Mouse (Mus musculus) liver, adult 2 months (tissue): ENCODE data around the gene Spem1. TPM values are rescaled to one million over a fixed set of nuclear protein-coding genes. Genes with fewer than 3 reads are reported as not detected.

Experiments used
- DNase-seq: peaks from one replicate; pipeline ENCODE4 v3.0.0-alpha.2; 2011; ENCODE audit warnings: low read depth, low spot score; ENCODE audit errors: extremely low read depth
- H3K27ac ChIP-seq: fragments of 200-500 bp; replicated peaks from 2 replicates; pipeline ENCODE4 v1.5.1; 2012; ENCODE audit warnings: low read depth, mild to moderate bottlenecking, control low read depth, inconsistent platforms, low read length; ENCODE audit not compliant: insufficient read depth
- H3K27me3 ChIP-seq: fragments of 200-500 bp; 2 replicates; pipeline ENCODE4 v1.6.1; 2012; ENCODE audit warnings: mild to moderate bottlenecking, moderate library complexity, low read length, inconsistent platforms; ENCODE audit not compliant: control insufficient read depth, insufficient read depth
- H3K36me3 ChIP-seq: fragments of 200-500 bp; 2 replicates; pipeline ENCODE4 v1.6.1; 2012; ENCODE audit warnings: low read length, inconsistent platforms; ENCODE audit not compliant: control insufficient read depth, insufficient read depth
- H3K4me1 ChIP-seq: fragments of 200-500 bp; 2 replicates; pipeline ENCODE4 v1.6.1; 2011; ENCODE audit warnings: low read length; ENCODE audit not compliant: control insufficient read depth, insufficient read depth
- H3K4me3 ChIP-seq: fragments of 200-500 bp; 2 replicates; pipeline ENCODE4 v1.5.1; 2011; ENCODE audit warnings: low read depth, mild to moderate bottlenecking, control low read depth, low read length, moderate library complexity; ENCODE audit not compliant: insufficient read depth
- H3K79me2 ChIP-seq: fragments of 200-500 bp; 2 replicates; pipeline ENCODE4 v1.6.1; 2012; ENCODE audit warnings: inconsistent platforms, mild to moderate bottlenecking, low read length, moderate library complexity; ENCODE audit not compliant: control insufficient read depth, insufficient read depth
- H3K9ac ChIP-seq: fragments of 200-500 bp; 2 replicates; pipeline ENCODE4 v1.6.1; 2012; ENCODE audit warnings: low read depth, mild to moderate bottlenecking, control low read depth, inconsistent platforms, low read length
- CTCF ChIP-seq: fragments of 200-500 bp; IDR thresholded peaks from 2 replicates; pipeline ENCODE4 v1.5.1; 2011; ENCODE audit warnings: low read depth, low read length, control low read depth
- POLR2A ChIP-seq: fragments of 200-500 bp; IDR thresholded peaks from 2 replicates; pipeline ENCODE4 v1.6.1; 2011; ENCODE audit warnings: low read length, control low read depth; ENCODE audit not compliant: insufficient read depth; ENCODE audit errors: extremely low read depth
- WGBS: fragments of 180-500 bp; shearing (Covaris S2); methylation state at CpG from one replicate; pipeline ENCODE4 v1.1.7; 2018; 5-methylcytosine and 5-hydroxymethylcytosine counted together
- polyA plus RNA-seq: library from polyadenylated mRNA; depleted of rRNA; stranded (reverse); fragments of >200 nt; gene quantifications from 2 replicates; pipeline ENCODE4 v1.2.3, GENCODE M21; 2012
- total RNA-seq: library from RNA; depleted of rRNA; stranded (reverse); fragments of >200 nt; gene quantifications from 2 replicates; pipeline ENCODE4 v1.2.3, GENCODE M21; 2014

The Spem1 gene
- total and polyA plus RNA-seq, 2 experiments, result not detected

- Histone ChIP-seq H3K27ac (peak overlapping the region; percentile 59), H3K27me3 (peaks cover 9% of the 10 kb centered on the region), H3K9ac (peak overlapping the region; percentile 39; the same call in 1 of the 2 replicates), H3K79me2 (no peaks in the 10 kb centered on the region), H3K36me3 (no peaks in the 10 kb centered on the region), H3K4me3 (peak overlapping the region; percentile 56), H3K4me1 (peaks cover 4% of the 10 kb centered on the region)
- 23% methylated on average over 12 of the region's 12 CpGs for WGBS
- DNase-seq, result peak; percentile 66
- no peak for TF ChIP-seq CTCF
- TF ChIP-seq POLR2A, result no peak
Observed at GRCm38 (mm10) chr11:69804652-69804940, 17.4 kb downstream of the Spem1 start.

GRCm38 (mm10) chr11:69803786-69804651 lies 18.0 kb downstream of the Spem1 start:
- Histone ChIP-seq H3K79me2 (no peaks in the 10 kb centered on the region), H3K27me3 (peaks cover 9% of the 10 kb centered on the region), H3K4me3 (peak overlapping the region; percentile 59), H3K4me1 (peaks cover 4% of the 10 kb centered on the region), H3K9ac (peak overlapping the region; percentile 67), H3K27ac (peak overlapping the region; percentile 81), H3K36me3 (no peaks in the 10 kb centered on the region)
- TF ChIP-seq CTCF, result peak; percentile 77
- TF ChIP-seq POLR2A, result no peak
- 3% methylated on average over 60 of the region's 60 CpGs for WGBS
- peak; percentile 80 for DNase-seq

GRCm38 (mm10) chr11:69803328-69803727 lies 18.7 kb downstream of the Spem1 start:
- no peaks in the 10 kb centered on the region for H3K36me3 ChIP-seq
- TF ChIP-seq POLR2A (no peak), CTCF (no peak)
- peak overlapping the region; percentile 61 for H3K9ac ChIP-seq
- WGBS, result 2% methylated on average over 12 of the region's 12 CpGs
- peak overlapping the region; percentile 81 for H3K27ac ChIP-seq
- peak overlapping the region; percentile 59 for H3K4me3 ChIP-seq
- H3K4me1 ChIP-seq, result peaks cover 4% of the 10 kb centered on the region
- H3K79me2 ChIP-seq, result no peaks in the 10 kb centered on the region
- peak; percentile 61 for DNase-seq
- H3K27me3 ChIP-seq, result peaks cover 9% of the 10 kb centered on the region

GRCm38 (mm10) chr11:69802648-69803105 lies 19.3 kb downstream of the Spem1 start:
- Histone ChIP-seq H3K79me2 (no peaks in the 10 kb centered on the region), H3K9ac (peak overlapping the region; percentile 61), H3K27ac (0 out of 2 replicates have a peak overlapping the region, but pooled peaks have one; percentile 81), H3K4me3 (peak overlapping the region; percentile 59), H3K4me1 (peaks cover 4% of the 10 kb centered on the region), H3K36me3 (no peaks in the 10 kb centered on the region), H3K27me3 (peaks cover 9% of the 10 kb centered on the region)
- WGBS, result under 1% methylated on average over 33 of the region's 33 CpGs
- DNase-seq, result peak; percentile 62
- TF ChIP-seq CTCF (no peak), POLR2A (0 out of 2 replicates have a peak, but pooled peaks have one; percentile 33)

- no peak for TF ChIP-seq POLR2A
- no peak for TF ChIP-seq CTCF
- DNase-seq, result no peak
- Histone ChIP-seq H3K4me1 (peaks cover 4% of the 10 kb centered on the region), H3K27ac (no peak within 1 kb of the TSS), H3K27me3 (peaks cover 9% of the 10 kb centered on the region), H3K79me2 (no peaks in the 10 kb centered on the region), H3K4me3 (peak within 1 kb of the TSS; percentile 59), H3K9ac (peak within 1 kb of the TSS; percentile 61), H3K36me3 (no peaks in the 10 kb centered on the region)
- 3% methylated on average over 33 of the region's 33 CpGs for WGBS
Observed at GRCm38 (mm10) chr11:69801379-69801977, 20.5 kb downstream of the Spem1 start, which contains the start of gene Fgf11. Gene Fgf11 (minus strand): TSS chr11:69801857.
